Mouse (Mus musculus): ENCODE measurements around the gene Itprid1.

DNA sequence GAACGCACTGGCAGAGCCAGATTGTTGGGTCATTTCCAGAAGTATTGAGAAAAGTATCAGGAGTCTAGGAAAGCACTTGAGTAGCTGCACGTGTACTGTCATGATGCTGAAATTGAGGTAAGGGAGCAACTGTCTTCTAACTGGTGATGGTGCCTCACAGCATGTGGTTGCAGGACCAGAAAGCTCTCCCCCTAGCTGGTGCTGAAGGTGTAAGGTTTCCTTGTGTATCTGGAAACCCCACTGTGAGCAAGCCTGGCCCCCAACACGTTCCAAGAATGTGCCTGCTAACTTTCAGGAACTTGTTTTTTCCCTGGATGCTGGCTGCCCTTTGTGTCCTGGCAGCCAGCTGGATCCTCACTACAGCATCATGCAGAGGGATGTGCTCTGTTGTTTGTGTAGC is 44.2 kb downstream of the Itprid1 start:
- no peak for TF ChIP-seq CTCF (IDR thresholded peaks at IDR 0.05; ENCODE audit: low read depth)
- TF ChIP-seq EP300 (IDR thresholded peaks at IDR 0.05; ENCODE audit: low read depth): no peak

Measured in heart, postnatal 0 days (tissue).